Mouse (Mus musculus) small intestine, adult 2 months (tissue): ENCODE data around the gene 9130213A22Rik. TPM values are rescaled to one million over a fixed set of nuclear protein-coding genes. Genes with fewer than 3 reads are reported as not detected.

Experiments used
- H3K27ac ChIP-seq: fragments of 200-500 bp; 2 replicates; pipeline ENCODE4 v1.5.1; 2012; ENCODE audit warnings: low read depth, low read length, control low read depth, inconsistent platforms; ENCODE audit not compliant: insufficient read depth
- H3K27me3 ChIP-seq: fragments of 200-500 bp; 2 replicates; pipeline ENCODE4 v1.6.1; 2012; ENCODE audit warnings: mild to moderate bottlenecking, moderate library complexity, low read length, inconsistent platforms; ENCODE audit not compliant: control insufficient read depth, insufficient read depth
- H3K36me3 ChIP-seq: fragments of 200-500 bp; 2 replicates; pipeline ENCODE4 v1.6.1; 2012; ENCODE audit warnings: mild to moderate bottlenecking, low read length, control low read depth, inconsistent platforms; ENCODE audit not compliant: control insufficient read depth, insufficient read depth
- H3K4me1 ChIP-seq: fragments of 200-500 bp; 2 replicates; pipeline ENCODE4 v1.6.1; 2012; ENCODE audit warnings: low read length, inconsistent platforms, mixed read lengths; ENCODE audit not compliant: control insufficient read depth, insufficient read depth, insufficient read length
- H3K4me3 ChIP-seq: fragments of 200-500 bp; 2 replicates; pipeline ENCODE4 v1.5.1; 2012; ENCODE audit warnings: low read depth, mild to moderate bottlenecking, control low read depth, inconsistent platforms, low read length, moderate library complexity
- CTCF ChIP-seq: fragments of 200-500 bp; IDR thresholded peaks from 2 replicates; pipeline ENCODE4 v1.5.1; 2012; ENCODE audit warnings: low read depth, mild to moderate bottlenecking, control low read depth, inconsistent platforms, low read length, moderate library complexity, mixed read lengths; ENCODE audit not compliant: insufficient replicate concordance, insufficient read length; ENCODE audit errors: extremely low read depth
- POLR2A ChIP-seq: fragments of 200-500 bp; IDR thresholded peaks from 2 replicates; pipeline ENCODE4 v1.6.1; 2012; ENCODE audit warnings: low read depth, mild to moderate bottlenecking, control low read depth, inconsistent platforms, low read length, moderate library complexity
- WGBS: fragments of 180-500 bp; shearing (Covaris S2); methylation state at CpG from one replicate; pipeline ENCODE4 v1.1.7; 2018; 5-methylcytosine and 5-hydroxymethylcytosine counted together
- polyA plus RNA-seq: library from polyadenylated mRNA; depleted of rRNA; stranded (reverse); fragments of >200 nt; gene quantifications from 2 replicates; pipeline ENCODE4 v1.2.3, GENCODE M21; 2012

The 9130213A22Rik gene
- polyA plus RNA-seq, 1 experiment: 0.38 TPM

DNA sequence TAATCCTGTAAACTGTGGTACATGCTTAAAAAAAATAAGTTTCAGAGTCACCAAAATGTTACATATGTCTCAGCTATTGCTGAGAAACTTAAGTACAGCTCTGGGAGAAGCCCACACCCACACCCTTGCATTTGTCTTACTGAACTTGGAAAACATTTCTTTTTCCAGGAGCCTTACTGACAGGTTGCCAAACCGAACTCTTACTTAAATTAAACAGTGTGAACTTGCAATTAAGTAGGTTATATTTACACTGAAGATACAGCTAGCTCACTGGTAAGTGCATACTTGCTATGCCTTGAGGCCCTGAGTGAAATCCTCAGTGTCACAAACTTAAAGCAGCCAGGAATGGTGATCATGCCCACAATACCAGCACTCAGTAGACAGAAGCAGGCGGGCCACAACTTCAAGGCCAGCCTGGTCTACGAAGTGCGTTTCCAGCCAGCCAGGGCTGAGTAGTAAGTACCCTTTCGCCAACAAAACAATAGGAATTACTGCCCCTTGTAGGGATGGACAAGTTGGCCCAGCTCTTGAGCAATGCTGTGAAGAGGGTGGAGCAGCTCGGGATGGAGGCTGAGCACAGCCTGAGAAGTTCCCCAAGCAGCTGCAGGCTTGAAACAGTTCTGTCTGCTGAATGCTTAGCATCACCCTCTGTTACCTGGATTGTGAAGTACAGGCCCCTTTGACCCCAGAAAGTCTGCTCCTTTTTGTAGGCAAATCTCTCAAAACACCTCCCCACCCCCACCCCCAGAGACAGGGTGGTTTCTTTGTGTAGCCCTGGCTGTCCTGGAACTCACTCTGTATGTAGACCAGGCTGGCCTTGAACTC, 48.2 kb downstream of the 9130213A22Rik start:
- Histone ChIP-seq H3K4me1 (peaks cover 6% of the 10 kb centered on the region; the same call in 1 of the 2 replicates), H3K4me3 (no peak overlapping the region), H3K36me3 (no peaks in the 10 kb centered on the region), H3K27me3 (no peaks in the 10 kb centered on the region), H3K27ac (peak overlapping the region; percentile 11; the same call in 1 of the 2 replicates)
- no peak for TF ChIP-seq POLR2A
- TF ChIP-seq CTCF: no peak
- 56% methylated on average over 6 of the region's 6 CpGs for WGBS

DNA sequence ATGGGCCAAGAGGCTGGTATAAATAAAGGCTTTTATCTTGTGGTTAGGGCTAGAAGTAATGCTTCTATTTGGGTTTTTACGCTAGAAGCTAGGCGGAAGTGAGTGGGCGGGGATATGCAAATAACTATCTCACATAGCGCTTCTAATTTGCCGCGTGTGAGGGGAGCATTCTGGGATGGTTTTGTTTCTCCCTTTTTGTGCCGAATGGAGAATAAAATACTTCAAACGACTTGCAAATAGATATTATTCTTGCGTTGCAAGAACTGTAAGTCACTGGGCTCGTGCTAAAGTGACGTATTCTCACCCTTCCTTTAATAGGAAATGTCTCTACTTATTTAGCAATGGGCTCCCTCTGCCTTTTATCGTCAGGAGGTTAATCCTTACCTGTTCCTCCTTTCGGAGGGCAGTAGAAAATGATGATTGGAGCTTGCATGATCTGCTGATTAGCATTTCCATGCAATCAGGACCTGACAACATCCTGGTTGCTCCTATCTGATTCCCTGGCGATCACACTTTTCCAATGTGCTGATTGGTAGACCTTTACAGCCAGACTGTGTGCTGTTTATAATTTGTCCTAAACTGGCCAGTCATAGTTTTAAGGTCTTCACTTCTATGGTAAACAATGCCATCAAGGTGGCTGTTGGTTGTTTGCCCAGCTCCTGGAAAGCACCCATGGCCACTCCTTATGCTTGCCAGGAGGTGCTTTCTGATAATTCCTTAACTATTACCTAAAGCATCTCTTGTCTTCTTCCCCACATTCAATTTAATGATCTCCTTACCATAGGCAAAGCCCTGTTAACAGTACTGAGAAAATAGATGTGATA, 49.1 kb downstream of the 9130213A22Rik start:
- TF ChIP-seq CTCF (no peak), POLR2A (no peak)
- peak overlapping the region; percentile 68 for H3K27ac ChIP-seq
- H3K4me3 ChIP-seq: no peak overlapping the region
- H3K27me3 ChIP-seq: no peaks in the 10 kb centered on the region
- no peaks in the 10 kb centered on the region for H3K36me3 ChIP-seq
- WGBS: under 1% methylated on average over 14 of the region's 14 CpGs
- peaks cover 5% of the 10 kb centered on the region; the same call in 1 of the 2 replicates for H3K4me1 ChIP-seq

- Histone ChIP-seq H3K4me3 (peak overlapping the region; percentile 43), H3K27me3 (no peaks in the 10 kb centered on the region), H3K27ac (no peak overlapping the region), H3K36me3 (no peaks in the 10 kb centered on the region), H3K4me1 (peaks cover 5% of the 10 kb centered on the region; the same call in 1 of the 2 replicates)
- 7% methylated on average over 9 of the region's 9 CpGs for WGBS
- TF ChIP-seq CTCF (no peak), POLR2A (no peak)
Measured at GRCm38 (mm10) chr11:69072666-69073064, 49.7 kb downstream of the 9130213A22Rik start.

GRCm38 (mm10) chr11:69072234-69072633, 50.2 kb downstream of the 9130213A22Rik start:
- 88% methylated on average over 11 of the region's 11 CpGs for WGBS
- Histone ChIP-seq H3K27ac (no peak overlapping the region), H3K27me3 (no peaks in the 10 kb centered on the region), H3K4me1 (peaks cover 5% of the 10 kb centered on the region; the same call in 1 of the 2 replicates), H3K4me3 (no peak overlapping the region), H3K36me3 (no peaks in the 10 kb centered on the region)
- TF ChIP-seq POLR2A (no peak), CTCF (no peak)

GRCm38 (mm10) chr11:69071262-69071661, 51.1 kb downstream of the 9130213A22Rik start:
- no peak for TF ChIP-seq POLR2A
- no peak for TF ChIP-seq CTCF
- H3K27ac ChIP-seq: peak overlapping the region; percentile 60; the same call in 1 of the 2 replicates
- H3K27me3 ChIP-seq: no peaks in the 10 kb centered on the region
- WGBS: 36% methylated on average over 9 of the region's 9 CpGs
- H3K4me1 ChIP-seq: peaks cover 8% of the 10 kb centered on the region; the same call in 1 of the 2 replicates
- H3K4me3 ChIP-seq: peak overlapping the region; percentile 74
- no peaks in the 10 kb centered on the region for H3K36me3 ChIP-seq

- WGBS: under 1% methylated on average over 47 of the region's 47 CpGs
- H3K4me3 ChIP-seq: peak within 1 kb of the TSS; percentile 74
- H3K36me3 ChIP-seq: no peaks in the 10 kb centered on the region
- peak within 1 kb of the TSS; percentile 60 for H3K27ac ChIP-seq
- H3K4me1 ChIP-seq: peaks cover 10% of the 10 kb centered on the region; the same call in 1 of the 2 replicates
- TF ChIP-seq CTCF (no peak), POLR2A (peak; percentile 85)
- H3K27me3 ChIP-seq: no peaks in the 10 kb centered on the region
Measured at GRCm38 (mm10) chr11:69070590-69071222, 51.7 kb downstream of the 9130213A22Rik start, which contains the start of gene Tmem107. Tmem107 (plus strand) TSS chr11:69070806.
